Mouse (Mus musculus) embryonic fibroblast, embryonic 13.5 days (primary cell): ENCODE data around the gene Dhx37.
A peak's percentile ranks its signal among the peaks of the same experiment; 100 is the strongest.

Source experiments
- CTCF ChIP-seq: IDR thresholded peaks from 2 replicates; pipeline ENCODE4 v1.5.1; 2011; ENCODE audit warnings: mild to moderate bottlenecking, control low read depth, low read length, moderate library complexity, borderline replicate concordance; ENCODE audit not compliant: insufficient read depth
- POLR2A ChIP-seq: IDR thresholded peaks from 2 replicates; pipeline ENCODE4 v1.6.1; 2011; ENCODE audit warnings: low read depth, mild to moderate bottlenecking, control low read depth, low read length, moderate library complexity

- no peak for TF ChIP-seq CTCF
- peak; percentile 99 for TF ChIP-seq POLR2A
These were observed 41.8 kb upstream of the Dhx37 start, which contains the start of gene Aacs for GRCm38 (mm10) chr5:125475601-125476285.
